In genomic region chrX:130874157-130874556, GRCm38 (mm10) we compare ENCODE assay signal across 24 mouse cellular contexts.
DNase-seq lines count a peak whose midpoint lies in the region; ATAC-seq and TF ChIP-seq lines count a peak whose summit lies in the region.
"Had no signal": no experiment of that assay in that cellular context is flagged by ENCODE, and none has a peak within 500 bp of the region (broad histone marks: within the 10 kb centered on the region; RNA-seq: fewer than 3 reads in every experiment).

No protein-coding gene starts in this region.

- 41% methylated on average over 1 of the region's 1 CpGs for WGBS in forebrain, embryonic 14.5 days
- WGBS in forebrain, embryonic 16.5 days, result 26% methylated on average over 1 of the region's 1 CpGs
- whole genome bisulfite sequencing in midbrain, embryonic 14.5 days, result 43% methylated on average over 1 of the region's 1 CpGs
- WGBS in midbrain, postnatal 0 days, result 34% methylated on average over 1 of the region's 1 CpGs

- no peak overlapping the region for H3K27ac ChIP-seq in forebrain, embryonic 14.5 days (ENCODE audit: low read depth, low read length)
- H3K27ac ChIP-seq in forebrain, embryonic 16.5 days (ENCODE audit: low read length), result no peak overlapping the region
- no peak overlapping the region for H3K27ac ChIP-seq in midbrain, embryonic 14.5 days (replicated peaks; ENCODE audit: low read depth, low read length)
- H3K27ac ChIP-seq in midbrain, postnatal 0 days (ENCODE audit: low read depth, low read length), result no peak overlapping the region
- no peak overlapping the region for H3K27ac ChIP-seq in MEL (ENCODE audit: control insufficient read depth, low read depth, low read length)

- H3K4me2 ChIP-seq in forebrain, embryonic 14.5 days (ENCODE audit: low read length), result no peak overlapping the region
- no peak overlapping the region for H3K4me2 ChIP-seq in forebrain, embryonic 16.5 days (ENCODE audit: low read length)
- H3K4me2 ChIP-seq in midbrain, embryonic 14.5 days (ENCODE audit: low read length), result no peak overlapping the region
- H3K4me2 ChIP-seq in midbrain, postnatal 0 days (ENCODE audit: low read depth, low read length, poor library complexity, severe bottlenecking), result no peak overlapping the region

- no peak overlapping the region for H3K9ac ChIP-seq in forebrain, embryonic 14.5 days (ENCODE audit: low read length)
- no peak overlapping the region for H3K9ac ChIP-seq in forebrain, embryonic 16.5 days (replicated peaks; ENCODE audit: low read depth, low read length)
- no peak overlapping the region for H3K9ac ChIP-seq in midbrain, embryonic 14.5 days (replicated peaks; ENCODE audit: low read length)
- H3K9ac ChIP-seq in midbrain, postnatal 0 days (replicated peaks; ENCODE audit: low read length, poor library complexity, severe bottlenecking), result no peak overlapping the region
- H3K9ac ChIP-seq in MEL (ENCODE audit: control insufficient read depth, low read depth, low read length, poor library complexity, severe bottlenecking), result no peak overlapping the region

- no peaks in the 10 kb centered on the region for H3K36me3 ChIP-seq in forebrain, embryonic 14.5 days (ENCODE audit: control insufficient read depth, insufficient read depth, low read length)
- H3K36me3 ChIP-seq in forebrain, embryonic 16.5 days (ENCODE audit: control insufficient read depth, insufficient read depth), result no peaks in the 10 kb centered on the region
- no peaks in the 10 kb centered on the region for H3K36me3 ChIP-seq in midbrain, embryonic 14.5 days (ENCODE audit: control insufficient read depth, insufficient read depth, low read length)
- H3K36me3 ChIP-seq in midbrain, postnatal 0 days (ENCODE audit: insufficient read depth, low read length), result no peaks in the 10 kb centered on the region
- peaks cover 0 to 18% of the 10 kb centered on the region in 2 experiments; a peak in 2 of 4 replicates for H3K36me3 ChIP-seq in MEL (ENCODE audit: control insufficient read depth in 1 of 2, insufficient read depth in 2 of 2, low read length in 2 of 2)
- H3K36me3 ChIP-seq: G1E had no signal

- TF ChIP-seq EP300 in MEL (IDR thresholded peaks at IDR 0.05; ENCODE audit: low read depth in 1 of 2, low read length in 2 of 2), result peak; percentile 75 to 82

- TF ChIP-seq POLR2A in MEL (IDR thresholded peaks at IDR 0.05; ENCODE audit: control insufficient read depth in 1 of 2, insufficient read depth in 1 of 2, low read depth in 1 of 2, low read length in 2 of 2, poor library complexity in 1 of 2), result no peak
- no peak for TF ChIP-seq POLR2A in brain, embryonic 14.5 days (IDR thresholded peaks at IDR 0.05; ENCODE audit: borderline replicate concordance, extremely low read depth, insufficient read depth, insufficient read length, poor library complexity, severe bottlenecking)

- H3K4me1 ChIP-seq in forebrain, embryonic 14.5 days (ENCODE audit: control insufficient read depth, insufficient read depth, low read length), result no peaks in the 10 kb centered on the region
- H3K4me1 ChIP-seq in forebrain, embryonic 16.5 days (replicated peaks; ENCODE audit: control insufficient read depth, insufficient read depth, low read length), result no peaks in the 10 kb centered on the region
- no peaks in the 10 kb centered on the region for H3K4me1 ChIP-seq in midbrain, embryonic 14.5 days (ENCODE audit: control insufficient read depth, insufficient read depth, low read length)
- no peaks in the 10 kb centered on the region for H3K4me1 ChIP-seq in midbrain, postnatal 0 days (ENCODE audit: insufficient read depth, low read length)
- peaks cover 9 to 11% of the 10 kb centered on the region in 2 experiments; a peak in 3 of 4 replicates for H3K4me1 ChIP-seq in MEL (ENCODE audit: control insufficient read depth in 1 of 2, insufficient read depth in 2 of 2, low read length in 2 of 2)

- TF ChIP-seq RAD21 in MEL (IDR thresholded peaks at IDR 0.05; ENCODE audit: low read depth, low read length), result peak; percentile 5; the same call in 1 of the 2 replicates

- no peak for TF ChIP-seq CTCF in midbrain, postnatal 0 days (IDR thresholded peaks at IDR 0.05)
- no peak for TF ChIP-seq CTCF in MEL (IDR thresholded peaks at IDR 0.05 in 2 of 3, conservative IDR thresholded peaks at IDR 0.05 in 1 of 3; ENCODE audit: control insufficient read depth in 1 of 3, insufficient read depth in 1 of 3, low read depth in 2 of 3, low read length in 3 of 3, poor library complexity in 1 of 3, severe bottlenecking in 1 of 3)
- TF ChIP-seq CTCF in brain, embryonic 14.5 days (IDR thresholded peaks at IDR 0.05; ENCODE audit: borderline replicate concordance, extremely low read depth, insufficient read depth, insufficient read length), result no peak

- no peak for ATAC-seq in forebrain, embryonic 14.5 days
- ATAC-seq in forebrain, embryonic 16.5 days, result no peak
- no peak for ATAC-seq in midbrain, embryonic 14.5 days (ENCODE audit: low FRiP score, low TSS enrichment)
- ATAC-seq in midbrain, postnatal 0 days (ENCODE audit: low FRiP score), result no peak
- ATAC-seq: activated CD4-positive, CD25-positive, alpha-beta regulatory T cell, adult 4 months; CD4-positive, CD25-positive, alpha-beta regulatory T cell, adult 4 months; Patski had no signal

- H3K4me3 ChIP-seq in forebrain, embryonic 14.5 days (ENCODE audit: low read depth, low read length), result no peak overlapping the region
- H3K4me3 ChIP-seq in forebrain, embryonic 16.5 days (replicated peaks; ENCODE audit: low read length), result no peak overlapping the region
- no peak overlapping the region for H3K4me3 ChIP-seq in midbrain, embryonic 14.5 days (replicated peaks; ENCODE audit: low read depth, low read length)
- no peak overlapping the region for H3K4me3 ChIP-seq in midbrain, postnatal 0 days (ENCODE audit: low read depth, low read length)
- no peak overlapping the region for H3K4me3 ChIP-seq in MEL (ENCODE audit: control insufficient read depth in 1 of 2, insufficient read depth in 1 of 2, low read depth in 2 of 2, low read length in 2 of 2)

- no peaks in the 10 kb centered on the region for H3K79me2 ChIP-seq in MEL (ENCODE audit: control insufficient read depth, insufficient read depth, low read length, poor library complexity)

- no peaks in the 10 kb centered on the region for H3K9me3 ChIP-seq in forebrain, embryonic 14.5 days (replicated peaks; ENCODE audit: control insufficient read depth, low read length)
- no peaks in the 10 kb centered on the region for H3K9me3 ChIP-seq in forebrain, embryonic 16.5 days (ENCODE audit: control insufficient read depth, low read length)
- H3K9me3 ChIP-seq in midbrain, embryonic 14.5 days (ENCODE audit: control insufficient read depth, low read length), result no peaks in the 10 kb centered on the region
- no peaks in the 10 kb centered on the region for H3K9me3 ChIP-seq in midbrain, postnatal 0 days (ENCODE audit: low read length)
- H3K9me3 ChIP-seq in MEL (replicated peaks; ENCODE audit: insufficient read depth, low read length), result no peaks in the 10 kb centered on the region
- H3K9me3 ChIP-seq: G1E had no signal

- DNase-seq in forebrain, embryonic 14.5 days (ENCODE audit: low spot score), result peak; percentile 3
- DNase-seq in midbrain, embryonic 14.5 days, result peak; percentile 1
- no peak for DNase-seq in midbrain, postnatal 0 days (ENCODE audit: low spot score)
- DNase-seq in MEL (ENCODE audit: low read depth, low spot score), result peak; percentile 76
- DNase-seq in brain, embryonic 14.5 days (ENCODE audit: low read depth), result peak; percentile 29
- DNase-seq in retina, postnatal 1 day, result no peak
- DNase-seq in gastrocnemius, postnatal 25 days, result no peak
- DNase-seq: adrenal gland, adult 2 months; adrenal gland, adult 8-10 months; adrenal gland, postnatal 10 days; adrenal gland, postnatal 14 days; adrenal gland, postnatal 25 days; adrenal gland, postnatal 36 days; B cell, adult 2 months; cerebellum, adult 11 months; cerebellum, adult 11-12 months; cerebellum, adult 18-20 months; cerebellum, adult 2 months had no signal

- no peaks in the 10 kb centered on the region for H3K27me3 ChIP-seq in forebrain, embryonic 14.5 days (replicated peaks; ENCODE audit: control insufficient read depth, insufficient read depth, low read length)
- no peaks in the 10 kb centered on the region for H3K27me3 ChIP-seq in forebrain, embryonic 16.5 days (replicated peaks; ENCODE audit: control insufficient read depth, insufficient read depth, low read length)
- H3K27me3 ChIP-seq in midbrain, embryonic 14.5 days (ENCODE audit: control insufficient read depth, insufficient read depth, low read length), result no peaks in the 10 kb centered on the region
- no peaks in the 10 kb centered on the region for H3K27me3 ChIP-seq in midbrain, postnatal 0 days (ENCODE audit: insufficient read depth, low read length)
- no peaks in the 10 kb centered on the region for H3K27me3 ChIP-seq in MEL (ENCODE audit: control insufficient read depth in 1 of 2, insufficient read depth in 2 of 2, low read length in 2 of 2)
- H3K27me3 ChIP-seq: CH12.LX had no signal

TF ChIP-seq in MEL, 35 proteins besides CTCF, POLR2A, EP300 and RAD21 (continues in another document):
- TF ChIP-seq ZNF384 (IDR thresholded peaks at IDR 0.05; ENCODE audit: low read depth, low read length) (no peak), MAX (IDR thresholded peaks at IDR 0.05; ENCODE audit: low read length) (no peak), SIN3A (IDR thresholded peaks at IDR 0.05; ENCODE audit: low read length) (peak; percentile 64; the same call in 1 of the 2 replicates), UBTF (IDR thresholded peaks at IDR 0.05; ENCODE audit: borderline replicate concordance, insufficient read depth, low read depth, low read length) (no peak), GATA1 (IDR thresholded peaks at IDR 0.05; ENCODE audit: low read depth, low read length) (peak; percentile 96), MYC (IDR thresholded peaks at IDR 0.05; ENCODE audit: low read depth, low read length) (no peak), KAT2A (conservative IDR thresholded peaks at IDR 0.05; ENCODE audit: low read depth, low read length) (no peak; the same call in 1 of the 2 replicates), E2F4 (IDR thresholded peaks at IDR 0.05; ENCODE audit: borderline replicate concordance, low read depth, low read length) (no peak), ETS1 (IDR thresholded peaks at IDR 0.05; ENCODE audit: low read depth, low read length) (peak; percentile 100), POLR2AphosphoS5 (IDR thresholded peaks at IDR 0.05; ENCODE audit: borderline replicate concordance, low read depth, low read length) (no peak), HCFC1 (IDR thresholded peaks at IDR 0.05; ENCODE audit: low read depth, low read length) (peak; percentile 35; the same call in 1 of the 2 replicates), ZMIZ1 (IDR thresholded peaks at IDR 0.05; ENCODE audit: low read depth, low read length) (no peak), MYB (IDR thresholded peaks at IDR 0.05; ENCODE audit: low read depth, low read length) (no peak), POLR2AphosphoS2 (IDR thresholded peaks at IDR 0.05; ENCODE audit: low read length) (no peak), TCF12 (IDR thresholded peaks at IDR 0.05; ENCODE audit: low read depth, low read length) (peak; percentile 67; the same call in 1 of the 2 replicates), GABPA (IDR thresholded peaks at IDR 0.05; ENCODE audit: low read depth, low read length) (no peak), CHD2 (IDR thresholded peaks at IDR 0.05; ENCODE audit: low read length) (no peak), JUND (IDR thresholded peaks at IDR 0.05; ENCODE audit: low read depth, low read length) (no peak)

Comparison
In these comparisons a context has a peak if more than half of its experiments do, and no peak if none do; other contexts are left out.
1. DNase-seq: peak in forebrain, embryonic 14.5 days (single experiment), midbrain, embryonic 14.5 days (single experiment), MEL (single experiment) and brain, embryonic 14.5 days (single experiment); none in midbrain, postnatal 0 days (single experiment), retina, postnatal 1 day (single experiment) and gastrocnemius, postnatal 25 days (single experiment).